Mouse (Mus musculus): ENCODE measurements at regions not wholly inside any gene's neighbourhood (a gene's known extent, or its start where the extent isn't known, plus 50 kb on each side); places are given as distances from the start of the nearest gene placed in this dataset.

GRCm38 (mm10) chr1:154147001-154147571 is 53.9 kb upstream of the Zfp648 start:
- no peak for TF ChIP-seq POLR2A (IDR thresholded peaks at IDR 0.05; ENCODE audit: borderline replicate concordance, insufficient read depth, low read length)
- TF ChIP-seq CTCF (IDR thresholded peaks at IDR 0.05; ENCODE audit: borderline replicate concordance, insufficient read depth, low read depth, low read length), result no peak
